Mouse (Mus musculus): ENCODE measurements around the gene Cds1. TPM values are rescaled to one million over a fixed set of nuclear protein-coding genes. Genes with fewer than 3 reads are reported as not detected.
"Not testable (repeated sequence)": the region's sequence is repeated elsewhere in the genome, so short reads cannot be mapped to it uniquely, and the experiment has no call there.

Cds1 gene
- polyA plus RNA-seq, 1 experiment: 0.76 TPM

DNA sequence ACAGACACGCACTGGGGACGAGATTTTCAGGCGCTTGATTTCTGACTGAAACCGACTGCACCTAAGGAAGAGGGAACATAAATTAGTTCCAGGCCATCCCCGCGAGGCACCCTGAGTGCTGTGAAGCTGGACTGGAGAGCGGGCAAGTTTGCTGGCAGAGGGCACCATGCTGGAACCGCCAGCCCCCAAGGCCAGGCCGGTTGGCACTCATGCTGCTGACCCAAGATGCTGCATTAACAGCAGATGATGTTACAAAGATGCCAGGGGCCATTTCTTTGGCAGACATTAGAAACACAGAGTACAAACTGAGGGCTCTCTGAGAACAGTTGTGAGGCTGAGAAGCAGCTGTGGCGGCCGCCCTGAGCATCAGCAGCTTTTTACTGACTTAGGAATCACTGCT, 71.3 kb downstream of the Cds1 start:
- Histone ChIP-seq H3K4me1 (no peaks in the 10 kb centered on the region), H3K36me3 (replicated peaks; ENCODE audit: low read length) (peaks cover 80% of the 10 kb centered on the region), H3K27me3 (replicated peaks) (no peaks in the 10 kb centered on the region), H3K4me3 (replicated peaks) (no peak overlapping the region), H3K9me3 (no peaks in the 10 kb centered on the region)
- TF ChIP-seq GATA1 (IDR thresholded peaks at IDR 0.05; ENCODE audit: borderline replicate concordance, low read length): no peak
- TF ChIP-seq FLI1 (IDR thresholded peaks at IDR 0.05; ENCODE audit: low read length): no peak

DNA sequence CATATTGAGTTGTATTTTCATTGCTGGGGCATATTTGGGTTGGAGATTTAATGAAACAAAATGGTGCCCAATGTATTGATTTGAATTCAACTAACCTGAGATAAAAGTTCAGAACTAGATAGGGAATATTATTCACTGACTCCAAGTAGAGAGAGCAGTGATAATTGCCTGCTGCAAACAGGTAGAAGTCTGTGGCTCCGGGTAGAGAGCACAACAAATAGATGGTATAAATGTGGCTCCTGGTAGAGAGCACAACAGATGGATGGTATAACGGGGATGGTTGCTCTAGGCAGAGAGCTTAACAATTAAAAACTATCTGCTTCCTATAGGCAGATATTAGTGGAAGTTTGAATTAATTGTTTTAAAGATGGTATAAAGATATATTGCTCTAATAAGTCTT, 72.7 kb downstream of the Cds1 start:
- H3K36me3 ChIP-seq (replicated peaks; ENCODE audit: low read length): peaks cover 80% of the 10 kb centered on the region
- H3K4me1 ChIP-seq; H3K4me3 ChIP-seq (replicated peaks); H3K9me3 ChIP-seq; H3K27me3 ChIP-seq (replicated peaks): not testable (repeated sequence)

DNA sequence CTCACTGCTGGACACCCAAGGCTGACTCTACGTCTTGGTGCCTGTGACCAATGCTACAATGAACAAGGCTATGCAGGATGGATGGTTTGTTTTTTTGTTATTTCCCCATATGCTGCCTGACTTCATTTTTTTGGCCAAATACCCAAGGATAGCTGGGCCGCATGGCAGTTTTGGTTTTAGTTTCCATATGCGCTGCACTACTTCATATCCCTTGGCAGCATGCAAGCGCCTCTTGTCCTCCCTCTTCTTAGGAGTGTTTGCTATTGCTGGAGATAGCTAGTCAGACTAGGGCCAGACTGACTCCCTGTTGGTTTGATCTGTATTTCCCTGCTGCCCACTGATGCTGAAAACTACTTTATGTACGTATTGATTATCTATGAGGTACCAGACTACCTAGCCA, 75.5 kb downstream of the Cds1 start:
- Histone ChIP-seq H3K36me3 (replicated peaks; ENCODE audit: low read length) (peaks cover 84% of the 10 kb centered on the region), H3K4me1 (peaks cover 3% of the 10 kb centered on the region; the same call in 1 of the 2 replicates), H3K27me3 (replicated peaks) (no peaks in the 10 kb centered on the region), H3K4me3 (replicated peaks) (no peak overlapping the region), H3K9me3 (no peaks in the 10 kb centered on the region)
- no peak for TF ChIP-seq FLI1 (IDR thresholded peaks at IDR 0.05; ENCODE audit: low read length)
- TF ChIP-seq GATA1 (IDR thresholded peaks at IDR 0.05; ENCODE audit: borderline replicate concordance, low read length): no peak

DNA sequence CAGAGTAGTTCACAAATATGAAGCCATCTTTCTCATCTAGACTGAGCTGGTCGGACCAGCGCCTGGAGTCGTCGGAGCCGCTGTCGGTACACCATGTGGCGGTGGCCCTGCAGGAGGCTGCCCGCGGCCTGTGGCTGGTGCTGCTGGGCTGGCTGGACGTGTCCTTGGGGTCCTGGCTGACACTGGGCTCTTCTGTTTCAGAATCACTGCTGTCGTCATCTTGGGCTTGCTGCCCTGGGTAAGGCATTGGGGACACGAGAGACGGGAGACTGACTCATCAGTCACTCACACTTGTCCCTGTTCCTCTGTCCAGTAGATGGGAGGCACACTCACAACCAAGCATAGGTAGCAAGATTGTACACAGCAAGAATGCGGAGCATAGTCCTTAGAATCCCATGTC, 80.1 kb downstream of the Cds1 start:
- H3K4me3 ChIP-seq (replicated peaks): no peak overlapping the region
- peaks cover 3% of the 10 kb centered on the region; the same call in 1 of the 2 replicates for H3K4me1 ChIP-seq
- no peaks in the 10 kb centered on the region for H3K9me3 ChIP-seq
- TF ChIP-seq FLI1 (IDR thresholded peaks at IDR 0.05; ENCODE audit: low read length): no peak
- no peak for TF ChIP-seq GATA1 (IDR thresholded peaks at IDR 0.05; ENCODE audit: borderline replicate concordance, low read length)
- H3K36me3 ChIP-seq (replicated peaks; ENCODE audit: low read length): peaks cover 100% of the 10 kb centered on the region
- no peaks in the 10 kb centered on the region for H3K27me3 ChIP-seq (replicated peaks)

DNA sequence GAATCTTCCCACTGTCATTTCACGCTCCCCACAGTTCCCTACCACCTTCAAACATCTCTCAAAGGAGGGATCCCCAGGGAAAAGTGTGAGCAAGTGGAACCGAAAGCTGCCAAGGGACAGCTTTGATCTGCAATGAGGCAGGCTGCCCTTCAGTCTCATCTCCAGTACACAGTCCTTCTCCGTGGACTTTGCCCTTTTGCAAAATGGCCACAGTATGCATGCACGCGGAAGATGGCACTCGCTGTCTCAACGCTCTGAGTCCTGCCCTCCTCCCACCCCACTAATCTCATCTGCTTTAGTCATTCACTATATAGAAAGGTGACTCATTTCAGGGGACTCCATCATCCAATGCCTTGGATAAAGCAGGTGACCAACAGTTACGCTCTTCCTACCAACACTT, 81.0 kb downstream of the Cds1 start:
- H3K4me1 ChIP-seq: peaks cover 3% of the 10 kb centered on the region; the same call in 1 of the 2 replicates
- no peak for TF ChIP-seq GATA1 (IDR thresholded peaks at IDR 0.05; ENCODE audit: borderline replicate concordance, low read length)
- no peak for TF ChIP-seq FLI1 (IDR thresholded peaks at IDR 0.05; ENCODE audit: low read length)
- H3K9me3 ChIP-seq: no peaks in the 10 kb centered on the region
- peaks cover 100% of the 10 kb centered on the region for H3K36me3 ChIP-seq (replicated peaks; ENCODE audit: low read length)
- H3K4me3 ChIP-seq (replicated peaks): no peak overlapping the region
- H3K27me3 ChIP-seq (replicated peaks): no peaks in the 10 kb centered on the region

DNA sequence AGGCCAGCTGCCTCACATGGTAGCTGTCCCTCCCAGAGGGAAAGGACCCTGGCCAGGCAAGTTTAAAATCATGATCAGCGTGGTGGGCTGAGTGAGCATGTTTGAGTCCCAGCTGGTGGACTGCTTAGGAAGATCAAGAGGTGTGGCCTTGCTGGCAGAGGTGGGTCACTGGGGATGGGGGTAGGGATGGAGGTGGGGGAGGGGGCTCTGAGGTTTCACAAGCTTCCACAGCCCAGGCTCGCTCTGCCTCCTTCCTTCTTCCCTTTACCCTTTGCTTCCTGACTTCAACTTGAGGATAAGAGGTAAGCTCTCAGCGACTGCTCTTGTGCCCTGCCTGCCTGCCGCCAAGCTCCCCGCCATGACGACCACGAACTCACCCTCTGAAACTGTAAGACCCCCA, 82.4 kb downstream of the Cds1 start:
- Histone ChIP-seq H3K27me3 (replicated peaks) (no peaks in the 10 kb centered on the region), H3K36me3 (replicated peaks; ENCODE audit: low read length) (peaks cover 100% of the 10 kb centered on the region), H3K4me1 (peaks cover 3% of the 10 kb centered on the region; the same call in 1 of the 2 replicates), H3K9me3 (no peaks in the 10 kb centered on the region), H3K4me3 (replicated peaks) (no peak overlapping the region)
- no peak for TF ChIP-seq FLI1 (IDR thresholded peaks at IDR 0.05; ENCODE audit: low read length)
- no peak for TF ChIP-seq GATA1 (IDR thresholded peaks at IDR 0.05; ENCODE audit: borderline replicate concordance, low read length)

DNA sequence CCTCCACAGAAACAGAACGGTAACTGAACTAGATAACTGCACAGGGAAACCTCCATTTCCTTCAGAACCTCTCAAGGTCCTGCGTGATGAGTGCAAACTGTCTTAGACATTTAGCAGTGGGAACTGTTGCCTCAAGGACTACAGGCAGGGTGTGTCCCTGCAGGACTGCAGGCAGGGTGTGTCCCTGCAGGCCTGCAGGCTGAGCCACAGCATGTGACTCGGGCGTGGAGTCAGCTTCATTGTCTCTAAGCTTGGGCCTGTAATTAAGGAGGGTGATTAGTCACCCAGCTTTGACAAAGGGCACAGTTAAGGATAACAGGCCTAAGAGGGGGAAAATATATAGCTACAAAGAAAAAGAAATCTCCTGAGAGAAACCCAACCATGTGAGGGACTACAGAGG, 82.8 kb downstream of the Cds1 start:
- Histone ChIP-seq H3K36me3 (replicated peaks; ENCODE audit: low read length) (peaks cover 100% of the 10 kb centered on the region), H3K4me3 (replicated peaks) (no peak overlapping the region), H3K9me3 (no peaks in the 10 kb centered on the region), H3K27me3 (replicated peaks) (no peaks in the 10 kb centered on the region), H3K4me1 (peaks cover 3% of the 10 kb centered on the region; the same call in 1 of the 2 replicates)
- no peak for TF ChIP-seq FLI1 (IDR thresholded peaks at IDR 0.05; ENCODE audit: low read length)

DNA sequence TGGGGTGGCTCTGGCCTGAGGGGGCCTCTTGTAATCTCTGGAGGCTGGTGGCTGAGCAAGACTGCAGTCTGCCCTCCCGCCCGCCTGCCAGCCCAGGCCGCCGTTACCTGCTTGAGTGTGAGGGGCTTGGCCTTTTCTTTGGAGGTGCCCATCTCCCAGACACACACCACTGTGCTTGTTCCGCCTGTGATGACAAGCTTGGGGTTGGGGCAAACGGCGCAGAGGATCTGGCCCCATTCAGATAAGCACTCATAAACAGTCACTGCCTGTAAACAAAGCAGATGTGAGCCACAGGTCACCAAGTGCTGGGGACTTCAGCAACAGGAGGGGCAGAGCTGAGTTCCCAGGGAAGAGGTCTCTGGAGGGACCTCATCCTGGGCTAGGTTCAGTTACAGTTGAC, 86.2 kb downstream of the Cds1 start:
- no peaks in the 10 kb centered on the region for H3K4me1 ChIP-seq
- H3K27me3 ChIP-seq (replicated peaks): no peaks in the 10 kb centered on the region
- no peak overlapping the region for H3K4me3 ChIP-seq (replicated peaks)
- H3K36me3 ChIP-seq (replicated peaks; ENCODE audit: low read length): peaks cover 100% of the 10 kb centered on the region
- no peak for TF ChIP-seq FLI1 (IDR thresholded peaks at IDR 0.05; ENCODE audit: low read length)
- no peak for TF ChIP-seq GATA1 (IDR thresholded peaks at IDR 0.05; ENCODE audit: borderline replicate concordance, low read length)
- no peaks in the 10 kb centered on the region for H3K9me3 ChIP-seq

DNA sequence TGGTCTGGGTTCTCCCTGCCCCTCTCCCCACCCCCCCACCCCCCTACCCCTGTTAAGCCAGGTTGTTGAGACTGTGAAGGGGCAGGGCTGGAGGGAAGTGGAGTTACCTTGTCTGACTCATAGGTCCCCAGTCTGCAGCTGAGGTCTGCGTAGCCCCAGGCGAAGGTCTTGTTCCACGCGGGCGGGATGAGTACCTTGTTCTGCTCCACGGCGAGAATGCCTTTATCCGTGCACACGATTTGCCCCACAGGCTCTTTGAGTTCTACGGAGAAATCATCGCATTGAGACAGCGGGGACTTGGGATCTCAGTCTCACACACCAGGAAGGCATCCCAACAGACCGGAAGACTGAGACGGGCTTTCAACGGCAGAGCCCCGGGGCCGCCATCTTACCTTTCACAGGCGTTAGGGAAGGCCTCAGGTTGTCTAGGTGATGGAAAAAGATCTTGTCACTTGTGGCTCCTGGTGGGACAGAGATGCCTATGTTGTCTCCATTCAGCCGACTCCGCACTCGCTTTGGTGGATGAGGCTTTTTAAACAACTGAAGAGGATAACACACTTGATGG, 87.3 kb downstream of the Cds1 start:
- no peak overlapping the region for H3K4me3 ChIP-seq (replicated peaks)
- H3K4me1 ChIP-seq: no peaks in the 10 kb centered on the region
- H3K27me3 ChIP-seq (replicated peaks): no peaks in the 10 kb centered on the region
- no peaks in the 10 kb centered on the region for H3K9me3 ChIP-seq
- H3K36me3 ChIP-seq (replicated peaks; ENCODE audit: low read length): peaks cover 98% of the 10 kb centered on the region
- TF ChIP-seq FLI1 (IDR thresholded peaks at IDR 0.05; ENCODE audit: low read length) (no peak), GATA1 (IDR thresholded peaks at IDR 0.05; ENCODE audit: borderline replicate concordance, low read length) (no peak)

DNA sequence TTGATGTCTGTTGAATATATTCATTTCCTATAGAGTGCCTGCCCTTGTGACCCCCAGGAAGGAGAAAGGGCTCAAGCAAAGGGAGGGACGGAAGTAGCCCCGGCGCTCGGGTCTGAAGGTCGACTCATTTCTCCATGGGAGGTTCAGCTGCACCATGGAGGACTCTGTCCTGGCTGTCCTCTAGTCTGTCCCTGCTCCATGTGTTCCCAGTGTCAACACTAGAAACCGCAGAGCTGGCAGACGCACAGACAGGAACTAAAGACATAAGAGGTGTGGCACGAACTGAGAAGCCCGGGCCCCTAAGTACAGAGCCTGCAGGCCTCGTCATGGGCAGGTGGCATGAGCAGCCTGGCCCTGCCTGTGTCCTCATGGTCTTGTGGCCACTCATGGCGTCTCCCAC, 89.2 kb downstream of the Cds1 start:
- no peaks in the 10 kb centered on the region for H3K27me3 ChIP-seq (replicated peaks)
- no peaks in the 10 kb centered on the region for H3K9me3 ChIP-seq
- H3K4me1 ChIP-seq: no peaks in the 10 kb centered on the region
- peaks cover 98% of the 10 kb centered on the region for H3K36me3 ChIP-seq (replicated peaks; ENCODE audit: low read length)
- TF ChIP-seq FLI1 (IDR thresholded peaks at IDR 0.05; ENCODE audit: low read length): no peak
- TF ChIP-seq GATA1 (IDR thresholded peaks at IDR 0.05; ENCODE audit: borderline replicate concordance, low read length): no peak
- H3K4me3 ChIP-seq (replicated peaks): no peak overlapping the region

DNA sequence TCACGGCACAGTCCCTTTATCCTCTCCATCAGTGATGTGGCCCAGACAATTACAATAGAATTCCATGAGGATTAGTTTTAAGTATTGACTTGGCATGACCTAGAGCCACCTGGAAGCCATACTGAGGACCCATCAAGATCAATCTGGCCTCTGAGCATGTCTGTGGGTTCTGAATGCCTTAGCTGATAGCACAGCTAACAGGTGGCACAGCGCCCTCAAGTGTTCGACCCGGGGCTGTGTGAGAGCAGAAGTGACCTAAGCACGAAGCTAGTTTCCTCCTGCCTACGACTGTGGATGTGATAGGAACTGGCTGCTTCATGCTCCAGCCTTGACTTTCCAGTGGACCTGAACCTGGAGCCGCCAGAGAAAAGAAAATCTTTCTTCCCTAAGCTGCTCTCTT, 89.7 kb downstream of the Cds1 start:
- no peaks in the 10 kb centered on the region for H3K9me3 ChIP-seq
- no peaks in the 10 kb centered on the region for H3K27me3 ChIP-seq (replicated peaks)
- no peak for TF ChIP-seq GATA1 (IDR thresholded peaks at IDR 0.05; ENCODE audit: borderline replicate concordance, low read length)
- H3K4me3 ChIP-seq (replicated peaks): no peak overlapping the region
- no peaks in the 10 kb centered on the region for H3K4me1 ChIP-seq
- H3K36me3 ChIP-seq (replicated peaks; ENCODE audit: low read length): peaks cover 97% of the 10 kb centered on the region
